27 mouse cellular contexts compared by ENCODE assay signal in genomic region chr17:49684146-49684545, GRCm38 (mm10).
DNase-seq lines count a peak whose midpoint lies in the region; ATAC-seq lines count a peak whose summit lies in the region.
"Had no signal": no experiment of that assay in that cellular context is flagged by ENCODE, and none has a peak within 500 bp of the region (broad histone marks: within the 10 kb centered on the region; RNA-seq: fewer than 3 reads in every experiment).

No protein-coding gene starts in this region.

- no peak overlapping the region for H3K4me3 ChIP-seq in embryonic facial prominence, embryonic 13.5 days
- H3K4me3 ChIP-seq in embryonic facial prominence, embryonic 10.5 days, result no peak overlapping the region
- H3K4me3 ChIP-seq in kidney, embryonic 16.5 days (ENCODE audit: low read length), result no peak overlapping the region
- H3K4me3 ChIP-seq: erythroblast, embryonic 14.5 days; forebrain, embryonic 13.5 days; heart, embryonic 10.5 days; intestine, embryonic 15.5 days; limb, embryonic 15.5 days; midbrain, embryonic 12.5 days; neural tube, embryonic 12.5 days had no signal

- H3K36me3 ChIP-seq in embryonic facial prominence, embryonic 13.5 days, result no peaks in the 10 kb centered on the region
- 0 out of 2 replicates have a peak, but pooled peaks cover 5% of the 10 kb centered on the region for H3K36me3 ChIP-seq in embryonic facial prominence, embryonic 10.5 days (replicated peaks)
- no peaks in the 10 kb centered on the region for H3K36me3 ChIP-seq in kidney, embryonic 16.5 days (ENCODE audit: insufficient read depth, low read length)
- H3K36me3 ChIP-seq: G1E; heart, embryonic 10.5 days; intestine, embryonic 15.5 days; limb, embryonic 15.5 days; midbrain, embryonic 12.5 days; neural tube, embryonic 12.5 days had no signal

- H3K9ac ChIP-seq in embryonic facial prominence, embryonic 13.5 days, result no peak overlapping the region
- H3K9ac ChIP-seq in kidney, embryonic 16.5 days (replicated peaks; ENCODE audit: low read length), result no peak overlapping the region
- H3K9ac ChIP-seq: forebrain, embryonic 13.5 days; intestine, embryonic 15.5 days; limb, embryonic 15.5 days; liver, embryonic 14.5 days; lung, embryonic 14.5 days; midbrain, embryonic 12.5 days; neural tube, embryonic 12.5 days had no signal

- no peak for DNase-seq in embryonic facial prominence, embryonic 10.5 days (ENCODE audit: low spot score)
- no peak for DNase-seq in kidney, adult 11 months
- DNase-seq in ZHBTc4 (ENCODE audit: low read depth, low spot score), result peak; percentile 16
- DNase-seq in retina, embryonic 14.5 days (ENCODE audit: low spot score), result peak; percentile 25
- no peak for DNase-seq in frontal cortex, postnatal 14 days (ENCODE audit: low spot score in 2 of 2)
- DNase-seq: adrenal gland, adult 2 months; cerebellum, adult 11 months; gastrocnemius, postnatal 10 days; heart, postnatal 4 days; kidney, postnatal 4 days; lung, embryonic 14.5 days; lung, postnatal 4 days; right cerebral cortex, postnatal 4 days; thymus, postnatal 14 days had no signal

- H3K27ac ChIP-seq in embryonic facial prominence, embryonic 13.5 days, result no peak overlapping the region
- H3K27ac ChIP-seq in embryonic facial prominence, embryonic 10.5 days (replicated peaks), result no peak overlapping the region
- no peak overlapping the region for H3K27ac ChIP-seq in kidney, embryonic 16.5 days (ENCODE audit: low read length)
- H3K27ac ChIP-seq: forebrain, embryonic 13.5 days; heart, embryonic 10.5 days; intestine, embryonic 15.5 days; limb, embryonic 15.5 days; liver, embryonic 14.5 days; midbrain, embryonic 12.5 days; neural tube, embryonic 12.5 days had no signal

- 0 out of 2 replicates have a peak, but pooled peaks have one; percentile 26 for ATAC-seq in embryonic facial prominence, embryonic 13.5 days (ENCODE audit: insufficient number of reproducible peaks, insufficient read depth, low FRiP score, low TSS enrichment, low read depth)
- 0 out of 2 replicates have a peak, but pooled peaks have one; percentile 9 for ATAC-seq in kidney, embryonic 16.5 days (ENCODE audit: low FRiP score, low TSS enrichment)
- ATAC-seq: CD4-positive, CD25-positive, alpha-beta regulatory T cell, adult 4 months; forebrain, embryonic 13.5 days; intestine, embryonic 15.5 days; Patski had no signal

- WGBS in embryonic facial prominence, embryonic 13.5 days, result 13% methylated on average over 2 of the region's 2 CpGs
- 13% methylated on average over 2 of the region's 2 CpGs for WGBS in embryonic facial prominence, embryonic 10.5 days
- 8% methylated on average over 2 of the region's 2 CpGs for WGBS in kidney, embryonic 16.5 days

- no peaks in the 10 kb centered on the region for H3K27me3 ChIP-seq in embryonic facial prominence, embryonic 13.5 days
- no peaks in the 10 kb centered on the region for H3K27me3 ChIP-seq in embryonic facial prominence, embryonic 10.5 days (replicated peaks; ENCODE audit: low read depth, poor library complexity, severe bottlenecking)
- no peaks in the 10 kb centered on the region for H3K27me3 ChIP-seq in kidney, embryonic 16.5 days (ENCODE audit: insufficient read depth, low read length)
- H3K27me3 ChIP-seq: forebrain, embryonic 13.5 days; intestine, embryonic 15.5 days; limb, embryonic 15.5 days; midbrain, embryonic 12.5 days; neural tube, embryonic 12.5 days; Patski had no signal

- no peak overlapping the region for H3K4me2 ChIP-seq in embryonic facial prominence, embryonic 13.5 days
- H3K4me2 ChIP-seq in kidney, embryonic 16.5 days (replicated peaks; ENCODE audit: low read depth, low read length), result no peak overlapping the region
- H3K4me2 ChIP-seq: forebrain, embryonic 13.5 days; intestine, embryonic 15.5 days; limb, embryonic 15.5 days; lung, embryonic 14.5 days; midbrain, embryonic 12.5 days; neural tube, embryonic 12.5 days had no signal

- H3K9me3 ChIP-seq in embryonic facial prominence, embryonic 13.5 days, result no peaks in the 10 kb centered on the region
- H3K9me3 ChIP-seq in embryonic facial prominence, embryonic 10.5 days, result no peaks in the 10 kb centered on the region
- H3K9me3 ChIP-seq in kidney, embryonic 16.5 days (ENCODE audit: low read length), result no peaks in the 10 kb centered on the region; the same call in 1 of the 2 replicates
- H3K9me3 ChIP-seq: forebrain, embryonic 13.5 days; heart, embryonic 10.5 days; intestine, embryonic 15.5 days; limb, embryonic 15.5 days; midbrain, embryonic 12.5 days; neural tube, embryonic 12.5 days had no signal

- H3K4me1 ChIP-seq in embryonic facial prominence, embryonic 13.5 days, result peaks cover 9% of the 10 kb centered on the region; the same call in 1 of the 2 replicates
- peaks cover 11% of the 10 kb centered on the region for H3K4me1 ChIP-seq in embryonic facial prominence, embryonic 10.5 days
- no peaks in the 10 kb centered on the region; the same call in 1 of the 2 replicates for H3K4me1 ChIP-seq in kidney, embryonic 16.5 days (ENCODE audit: insufficient read depth, low read length)
- H3K4me1 ChIP-seq: intestine, embryonic 15.5 days; midbrain, embryonic 12.5 days had no signal

Comparison
In these comparisons a context has a peak if more than half of its experiments do, and no peak if none do; other contexts are left out.
1. DNase-seq: peak in ZHBTc4 (single experiment) and retina, embryonic 14.5 days (single experiment); none in embryonic facial prominence, embryonic 10.5 days (single experiment), kidney, adult 11 months (single experiment) and frontal cortex, postnatal 14 days (0 of 2).